Mouse (Mus musculus): Measurements from ENCODE around the gene Fchsd2.

DNA sequence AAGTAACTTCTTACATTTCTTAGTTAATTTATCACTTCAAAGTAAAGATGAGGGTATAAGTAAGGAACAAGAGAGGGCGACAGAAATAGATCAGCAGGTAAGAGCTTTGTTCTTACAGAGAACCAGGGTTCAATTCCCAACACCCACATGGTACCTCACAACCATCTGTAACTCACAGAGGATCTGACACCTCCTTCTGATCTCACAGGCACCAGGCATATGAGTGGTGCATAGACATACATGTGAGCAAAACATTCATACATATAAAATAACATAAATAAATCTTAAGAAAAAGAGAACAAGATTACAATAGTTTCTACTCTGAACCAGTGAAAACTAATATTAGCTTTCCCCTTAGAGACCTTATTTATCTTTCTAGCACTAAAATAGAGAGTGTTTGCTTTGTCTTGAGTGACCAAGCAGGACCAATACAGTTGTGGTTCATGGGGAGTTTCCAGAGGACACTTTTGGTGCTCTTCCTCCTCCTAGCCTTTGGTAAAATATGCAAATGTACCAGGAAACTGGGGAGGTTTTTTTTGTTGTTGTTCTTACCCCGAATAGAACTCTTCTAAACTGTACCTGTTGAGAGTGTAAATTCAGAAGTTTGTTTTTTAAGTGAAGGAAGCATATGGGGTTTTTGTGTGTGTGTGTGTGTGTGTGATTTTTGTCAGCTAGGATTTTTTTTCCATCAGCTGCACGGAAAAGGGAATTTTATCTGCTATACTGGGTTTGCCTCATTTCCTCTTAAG is 121.0 kb downstream of the Fchsd2 start:
- TF ChIP-seq CTCF (IDR thresholded peaks at IDR 0.05; ENCODE audit: low read depth, low read length): no peak
- TF ChIP-seq POLR2AphosphoS5 (IDR thresholded peaks at IDR 0.05; ENCODE audit: insufficient replicate concordance, low read depth, low read length): no peak
- no peak for TF ChIP-seq TAL1 (conservative IDR thresholded peaks at IDR 0.05; ENCODE audit: low read depth, low read length)
- TF ChIP-seq GATA2 (IDR thresholded peaks at IDR 0.05; ENCODE audit: borderline replicate concordance, low read depth, low read length): no peak

All from G1E (cell line).